Mouse (Mus musculus): ENCODE results near the gene Mmgt2.
"Not testable (repeated sequence)": the region's sequence is repeated elsewhere in the genome, so short reads cannot be mapped to it uniquely, and the experiment has no call there.

Gene Mmgt2

GRCm38 (mm10) chr11:62645732-62646494 is 2.6 kb upstream of the Mmgt2 start:
- peak; percentile 48 for DNase-seq (ENCODE audit: low spot score)

DNA sequence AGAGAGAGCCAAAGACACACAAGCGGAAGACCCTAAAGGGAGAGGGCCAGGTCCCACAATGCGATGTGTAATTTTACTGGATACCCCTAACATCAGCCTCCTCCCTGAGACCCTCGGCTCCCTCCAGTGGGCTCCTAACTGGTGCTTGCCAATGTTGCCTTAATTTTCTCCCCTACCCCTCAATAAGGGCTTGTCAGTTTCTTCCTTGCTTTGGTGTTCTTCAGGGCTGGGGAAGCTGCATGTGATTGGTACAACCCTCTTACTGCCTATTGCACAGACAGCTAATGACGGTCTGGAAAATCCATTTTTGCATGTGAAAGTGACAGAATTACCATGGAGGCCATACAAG is 2.0 kb upstream of the Mmgt2 start:
- DNase-seq (ENCODE audit: low spot score), result no peak

GRCm38 (mm10) chr11:62646958-62647515 is 1.4 kb upstream of the Mmgt2 start:
- no peak for DNase-seq (ENCODE audit: low spot score)

GRCm38 (mm10) chr11:62647661-62648590 is 538 bp upstream of the Mmgt2 start, which contains the start of gene Lrrc75a:
Gene Lrrc75a (minus strand): TSS chr11:62648523.
- no peak for DNase-seq (ENCODE audit: low spot score)

DNA sequence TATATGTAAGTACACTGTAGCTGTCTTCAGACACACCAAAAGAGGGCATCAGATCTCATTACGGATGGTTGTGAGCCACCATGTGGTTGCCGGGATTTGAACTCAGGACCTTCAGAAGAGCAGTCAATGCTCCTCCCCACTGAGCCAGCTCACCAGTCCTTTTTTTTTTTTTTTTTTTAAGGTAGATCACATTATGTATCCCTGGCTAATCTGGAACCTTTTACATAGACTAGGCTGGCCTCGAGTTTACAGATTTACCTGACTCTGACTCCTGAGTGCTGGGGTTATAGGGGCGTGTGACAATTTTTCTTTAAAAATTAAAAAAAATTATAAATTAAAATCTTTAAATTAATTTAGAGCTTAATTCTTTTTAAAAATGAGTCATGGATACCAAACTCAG is 1.3 kb downstream of the Mmgt2 start:
- not testable (repeated sequence) for DNase-seq (ENCODE audit: low spot score)

GRCm38 (mm10) chr11:62651563-62651962 is 3.1 kb downstream of the Mmgt2 start:
- no peak for DNase-seq (ENCODE audit: low spot score)

DNA sequence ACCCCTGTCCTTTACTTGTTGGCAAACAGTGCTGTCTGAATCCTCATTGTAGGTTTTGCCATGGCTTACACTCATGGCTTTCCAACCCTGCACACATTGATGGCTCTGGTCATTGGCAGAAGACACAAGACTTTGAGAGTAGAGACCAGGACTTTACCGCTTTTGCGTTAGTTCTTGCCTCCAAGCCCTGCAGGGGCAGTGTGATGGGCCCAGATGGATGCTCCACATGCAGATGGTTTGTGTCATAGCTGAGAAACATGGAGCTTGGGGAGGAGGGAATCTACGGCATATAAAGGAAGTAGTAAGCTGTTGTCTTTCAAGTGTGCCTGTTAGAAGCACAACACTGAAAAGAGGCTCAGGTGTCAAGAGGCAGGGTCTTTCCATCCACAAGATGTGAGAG is 3.6 kb downstream of the Mmgt2 start:
- no peak for DNase-seq (ENCODE audit: low spot score)

- no peak for DNase-seq (ENCODE audit: low spot score)
Observed at GRCm38 (mm10) chr11:62660885-62661284, 12.4 kb downstream of the Mmgt2 start.

DNA sequence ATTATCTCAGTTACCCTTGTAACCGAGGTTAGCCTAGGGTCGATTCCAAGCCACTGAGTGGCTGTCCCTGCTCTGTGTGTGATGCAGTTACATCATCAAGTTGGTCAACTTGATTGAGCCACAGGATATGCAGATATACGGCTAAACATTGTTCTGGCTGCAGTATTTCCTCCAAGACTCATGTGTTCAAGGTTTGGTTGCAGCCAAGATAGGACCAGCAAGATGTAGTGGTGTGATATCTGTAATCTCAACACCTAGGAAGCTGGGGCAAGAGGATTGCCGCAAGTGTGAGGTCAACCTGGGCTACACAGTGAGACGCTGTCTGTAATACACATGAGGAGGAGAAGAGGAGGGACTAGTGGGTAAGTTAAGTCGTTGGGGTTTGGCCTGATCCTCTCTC is 15.8 kb downstream of the Mmgt2 start:
- no peak for DNase-seq (ENCODE audit: low spot score)

- no peak for DNase-seq (ENCODE audit: low spot score)
Observed at GRCm38 (mm10) chr11:62668986-62669385, 20.5 kb downstream of the Mmgt2 start.

- no peak for DNase-seq (ENCODE audit: low spot score)
Observed at GRCm38 (mm10) chr11:62669471-62669870, 21.0 kb downstream of the Mmgt2 start.

GRCm38 (mm10) chr11:62670006-62670405 is 21.5 kb downstream of the Mmgt2 start:
- DNase-seq (ENCODE audit: low spot score), result no peak

DNA sequence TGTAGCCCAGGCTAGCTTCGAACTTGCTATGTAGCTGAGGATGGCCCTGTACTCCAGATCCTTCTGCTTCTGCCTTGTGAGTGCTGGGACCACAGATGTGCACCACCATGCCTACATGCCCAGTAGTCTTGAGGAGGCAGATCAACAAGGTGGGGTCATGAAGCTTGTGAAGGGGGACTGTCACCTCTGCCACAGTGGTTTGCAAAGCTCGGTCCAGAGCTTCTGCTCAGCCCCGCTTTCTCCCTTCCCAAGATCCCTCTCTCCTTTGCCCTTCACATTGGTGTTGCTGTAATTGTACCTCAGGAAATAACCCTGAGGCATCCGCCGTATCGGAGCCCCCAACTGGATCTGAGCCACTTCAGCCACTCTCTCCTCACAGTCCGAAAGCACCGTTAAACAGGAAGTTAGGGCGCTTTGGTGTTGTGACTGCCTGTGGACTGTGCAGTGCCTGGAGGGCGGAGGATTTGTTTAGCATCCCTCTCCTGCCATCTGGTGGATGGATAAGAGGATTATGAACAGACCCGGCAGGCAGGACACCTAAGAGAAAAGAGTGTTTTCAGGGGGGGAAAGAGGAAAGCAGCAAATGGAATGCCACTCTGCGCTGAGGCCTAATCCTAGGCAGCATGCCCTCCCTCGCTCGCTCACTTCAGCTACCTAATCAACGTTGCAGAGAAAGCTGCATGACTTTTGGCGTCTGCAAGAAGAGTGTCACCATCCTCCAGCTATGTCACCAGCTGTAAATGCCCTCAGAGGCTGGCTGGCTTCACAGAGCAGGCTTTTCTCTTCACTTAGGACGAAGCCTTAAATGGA is 27.2 kb downstream of the Mmgt2 start:
- peak; percentile 82 for DNase-seq (ENCODE audit: low spot score)

DNA sequence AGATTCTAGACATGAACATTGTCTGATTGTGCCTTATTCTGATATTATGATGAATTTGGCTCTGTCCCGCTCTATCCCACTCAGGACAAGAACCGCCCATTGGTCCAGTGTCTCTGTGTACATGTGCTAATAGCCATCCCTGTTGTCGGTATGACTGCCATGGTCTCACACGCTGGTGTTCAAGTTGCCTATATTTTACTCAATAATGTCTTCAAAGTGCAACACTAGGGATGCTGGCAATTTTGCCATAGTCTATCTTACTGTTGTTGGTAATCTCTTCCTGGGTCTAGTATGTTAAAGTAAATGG is 27.8 kb downstream of the Mmgt2 start:
- DNase-seq (ENCODE audit: low spot score), result no peak

DNA sequence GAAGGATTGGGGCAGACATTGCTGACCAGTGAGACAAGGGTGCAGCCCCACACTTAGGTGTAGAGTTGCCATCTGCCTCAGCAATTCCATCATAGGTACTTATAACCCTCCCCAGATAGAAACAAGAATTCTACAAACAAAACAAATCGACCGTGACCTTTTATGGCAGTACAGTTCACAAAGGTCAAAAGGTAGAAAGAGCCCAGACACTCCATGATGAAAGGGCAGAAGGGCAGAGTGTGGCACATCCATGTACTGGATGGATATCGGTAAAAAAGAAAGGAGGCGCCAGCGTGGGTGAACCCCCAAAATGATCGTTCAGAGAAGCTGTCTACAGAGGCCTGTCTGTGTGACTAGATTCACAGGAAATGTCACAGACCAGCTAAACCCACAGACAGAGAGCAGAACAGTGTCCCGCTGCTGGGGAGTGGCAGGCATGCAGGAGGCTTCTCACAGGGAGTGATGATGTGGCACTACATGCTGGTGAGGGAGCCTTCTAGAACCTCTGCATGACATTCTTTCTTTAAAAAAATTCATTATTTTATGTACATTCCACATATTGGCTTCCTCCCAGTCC is 30.4 kb downstream of the Mmgt2 start:
- DNase-seq (ENCODE audit: low spot score), result no peak

DNA sequence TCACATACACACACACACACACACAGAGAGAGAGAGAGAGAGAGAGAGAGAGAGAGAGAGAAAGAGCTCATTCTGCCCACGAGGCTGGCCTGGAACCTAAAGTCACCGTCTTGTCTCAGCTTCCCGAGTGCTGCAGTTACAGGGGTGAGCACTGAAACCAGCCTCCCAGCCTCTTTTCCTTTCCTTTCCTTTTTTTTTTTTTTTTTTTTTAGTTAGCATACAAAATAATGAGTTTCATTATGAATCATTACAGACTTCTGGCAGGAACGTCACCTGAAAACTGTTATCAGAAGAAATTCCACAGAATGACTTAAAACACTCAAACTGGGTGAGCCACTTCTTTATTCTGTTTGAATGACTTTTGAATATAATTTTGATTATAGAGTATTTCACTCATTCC is 31.5 kb downstream of the Mmgt2 start:
- DNase-seq (ENCODE audit: low spot score), result no peak

DNA sequence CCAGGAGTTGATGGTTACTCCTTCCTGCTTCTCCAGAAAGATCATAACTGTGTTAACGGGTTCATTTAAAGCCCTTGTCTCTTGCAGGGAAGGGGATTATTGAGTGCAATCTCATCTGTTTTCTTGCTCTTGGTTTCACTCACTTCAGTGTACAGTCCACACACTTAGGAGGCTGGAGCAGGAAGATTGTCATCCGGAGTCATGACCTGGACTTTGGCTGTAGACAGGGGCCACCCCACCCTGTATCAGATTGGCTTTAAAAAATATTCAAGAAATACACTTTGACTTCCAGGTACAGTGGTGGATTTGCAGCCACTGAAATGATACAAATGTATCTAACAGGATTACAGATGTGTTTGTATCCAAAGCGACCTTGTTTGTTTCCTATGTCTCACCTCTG is 43.1 kb downstream of the Mmgt2 start:
- DNase-seq (ENCODE audit: low spot score), result no peak

DNA sequence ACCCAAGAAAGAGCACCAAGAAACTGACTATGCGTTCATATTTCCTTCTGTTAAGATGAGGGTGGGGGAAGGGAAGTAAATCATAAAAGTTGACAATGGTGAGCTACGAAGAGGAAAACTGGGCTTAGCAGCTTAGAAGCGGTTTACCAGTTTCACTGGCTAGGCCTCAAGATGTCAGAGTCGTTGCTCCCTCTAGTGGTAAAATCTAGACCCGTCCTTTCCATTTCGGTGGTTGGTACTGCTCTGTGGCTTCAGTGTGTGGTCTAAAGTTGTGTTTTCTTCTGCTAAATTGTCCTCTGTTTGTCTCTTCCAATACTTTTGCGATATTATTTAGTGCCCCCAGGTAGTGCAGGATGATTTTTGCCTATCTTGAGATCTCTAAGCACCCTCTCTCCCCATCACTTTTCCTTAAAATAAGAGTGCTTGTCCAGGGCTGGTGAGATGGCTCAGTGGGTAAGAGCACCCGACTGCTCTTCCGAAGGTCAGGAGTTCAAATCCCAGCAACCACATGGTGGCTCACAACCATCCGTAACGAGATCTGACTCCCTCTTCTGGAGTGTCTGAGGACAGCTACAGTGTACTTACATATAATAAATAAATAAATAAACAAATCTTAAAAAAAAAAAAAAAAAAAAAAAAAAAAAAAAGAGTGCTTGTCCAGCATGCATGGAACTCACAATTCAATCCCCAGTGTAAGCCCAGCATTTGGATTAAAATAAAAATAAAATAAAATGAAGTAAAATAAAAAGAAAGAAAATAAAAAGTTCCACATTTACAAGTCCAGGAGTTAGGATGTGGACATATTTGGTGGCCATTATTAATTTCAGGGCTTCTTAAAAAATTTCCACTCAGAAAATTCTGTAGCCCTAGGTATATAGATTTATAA is 45.1 kb downstream of the Mmgt2 start:
- peak; percentile 37 for DNase-seq (ENCODE audit: low spot score)

DNA sequence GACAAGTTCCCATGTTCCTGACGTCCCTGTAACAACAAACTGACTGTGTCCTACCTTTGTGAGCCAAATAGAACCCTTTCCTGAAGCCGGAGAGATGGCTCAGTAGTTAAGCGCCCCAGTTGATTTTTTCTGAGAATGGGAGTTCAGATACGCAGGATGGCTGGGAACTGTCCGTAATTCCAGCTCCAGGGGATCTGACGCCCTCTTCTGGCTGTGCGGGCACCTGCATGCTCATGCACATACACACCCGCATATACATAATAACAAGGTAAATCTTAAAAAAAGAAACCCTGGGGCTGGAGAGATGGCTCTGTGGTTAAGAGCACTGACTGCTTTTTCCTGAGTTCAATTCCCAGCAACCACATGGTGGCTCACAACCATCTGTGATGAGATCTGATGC is 46.7 kb downstream of the Mmgt2 start:
- no peak for DNase-seq (ENCODE audit: low spot score)

DNA sequence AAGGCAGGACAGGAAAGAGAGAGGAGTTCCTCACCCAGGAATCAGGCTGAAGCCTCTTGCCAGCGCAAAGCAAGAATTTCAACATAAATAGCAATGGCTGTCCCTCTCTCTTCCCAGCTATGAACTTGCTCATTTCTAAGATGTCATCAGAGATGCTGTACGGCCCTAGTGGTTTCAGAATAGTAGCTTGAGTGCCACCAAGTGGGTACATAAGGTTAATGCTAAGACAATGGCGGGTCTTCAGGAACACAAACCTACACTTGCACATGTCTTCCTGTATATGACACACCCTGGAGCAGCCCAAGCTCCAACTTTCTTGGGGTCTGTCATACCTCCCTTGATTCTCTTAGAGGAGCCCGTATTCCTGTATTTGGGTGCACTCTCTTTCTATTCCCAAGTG is 51.3 kb downstream of the Mmgt2 start:
- no peak for DNase-seq (ENCODE audit: low spot score)

DNA sequence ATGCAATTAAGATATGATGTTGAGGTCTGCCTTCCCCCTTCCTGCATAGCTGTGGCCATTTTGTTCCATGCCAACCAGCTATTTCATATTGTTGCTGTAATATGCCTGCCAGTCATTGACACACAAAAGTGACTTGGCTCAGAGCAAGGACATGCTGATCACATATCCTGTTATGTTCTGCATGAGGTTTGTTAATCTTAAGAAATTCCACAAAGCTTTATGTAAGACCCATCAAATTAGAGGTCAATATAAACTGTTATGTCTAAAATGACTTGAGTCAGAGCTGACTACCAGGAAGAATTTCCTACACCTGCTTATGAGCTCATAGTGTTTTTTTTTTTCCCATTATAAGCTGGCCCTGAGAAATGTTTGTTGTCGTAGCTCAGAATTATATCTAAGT is 52.8 kb downstream of the Mmgt2 start:
- DNase-seq (ENCODE audit: low spot score), result peak; percentile 34

All from lung, postnatal 25 days (tissue).